Mouse (Mus musculus) hindbrain, embryonic 16.5 days (tissue): ENCODE results near the gene Dnajc10. TPM values are rescaled to one million over a fixed set of nuclear protein-coding genes. Genes with fewer than 3 reads are reported as not detected.

Experiments used
- ATAC-seq: fragments of 200-750 bp; cut with Nextera tagmentation; 2 replicates; pipeline ENCODE4 v1.8.0; 2017; ENCODE audit warnings: moderate TSS enrichment, moderate library complexity
- H3K27ac ChIP-seq: fragments of 300-500 bp; sonication (generic); 2 replicates; pipeline ENCODE4 v1.5.1; 2014; ENCODE audit warnings: low read depth, mild to moderate bottlenecking, control low read depth, low read length, moderate library complexity
- H3K27me3 ChIP-seq: fragments of 300-500 bp; sonication (generic); replicated peaks from 2 replicates; pipeline ENCODE4 v1.6.1; 2014; ENCODE audit warnings: low read length; ENCODE audit not compliant: control insufficient read depth, insufficient read depth
- H3K36me3 ChIP-seq: fragments of 300-500 bp; sonication (generic); 2 replicates; pipeline ENCODE4 v1.6.1; 2014; ENCODE audit warnings: mild to moderate bottlenecking, low read length, moderate library complexity, mixed read lengths; ENCODE audit not compliant: control insufficient read depth, insufficient read depth
- H3K4me1 ChIP-seq: fragments of 300-500 bp; sonication (generic); 2 replicates; pipeline ENCODE4 v1.6.1; 2014; ENCODE audit warnings: low read depth, low read length; ENCODE audit not compliant: control insufficient read depth, insufficient read depth
- H3K4me2 ChIP-seq: fragments of 300-500 bp; sonication (generic); 2 replicates; pipeline ENCODE4 v1.6.1; 2014; ENCODE audit warnings: mild to moderate bottlenecking, low read length, control low read depth, moderate library complexity
- H3K4me3 ChIP-seq: fragments of 300-500 bp; sonication (generic); 2 replicates; pipeline ENCODE4 v1.5.1; 2014; ENCODE audit warnings: mild to moderate bottlenecking, low read length, control low read depth, moderate library complexity
- H3K9ac ChIP-seq: fragments of 300-500 bp; sonication (generic); 2 replicates; pipeline ENCODE4 v1.6.1; 2014; ENCODE audit warnings: low read depth, mild to moderate bottlenecking, control low read depth, low read length, moderate library complexity
- H3K9me3 ChIP-seq: fragments of 300-500 bp; sonication (generic); 2 replicates; pipeline ENCODE4 v1.6.1; 2014; ENCODE audit warnings: mild to moderate bottlenecking, low read length, moderate library complexity; ENCODE audit not compliant: control insufficient read depth
- WGBS: fragments of 180-500 bp; shearing (Covaris S2); extraction: QIAGEN DNeasy Blood & Tissue Kit; methylation state at CpG from one replicate; pipeline ENCODE4 v1.1.7; 2014; 5-methylcytosine and 5-hydroxymethylcytosine counted together
- polyA plus RNA-seq: library from polyadenylated mRNA; unstranded; fragments of >200 nt; fragmentation: Nextera tagmentation; extraction: Ambion mirVana; gene quantifications from 2 replicates; pipeline ENCODE4 v1.2.1, GENCODE M21; 2015

Gene Dnajc10
- polyA plus RNA-seq, result 61.6 and 65.3 TPM in 2 replicates

- no peaks in the 10 kb centered on the region for H3K9me3 ChIP-seq
- under 1% methylated on average over 50 of the region's 72 CpGs for WGBS
- H3K4me3 ChIP-seq, result peak within 1 kb of the TSS; percentile 87
- no peaks in the 10 kb centered on the region for H3K27me3 ChIP-seq
- H3K27ac ChIP-seq, result peak within 1 kb of the TSS; percentile 98
- H3K9ac ChIP-seq, result peak within 1 kb of the TSS; percentile 94
- peak within 1 kb of the TSS; percentile 71 for H3K4me2 ChIP-seq
- H3K4me1 ChIP-seq, result peaks cover 12% of the 10 kb centered on the region
- ATAC-seq, result peak; percentile 97
- H3K36me3 ChIP-seq, result peaks cover 3% of the 10 kb centered on the region; the same call in 1 of the 2 replicates
Measured at GRCm38 (mm10) chr2:80315242-80316161, at the start of gene Dnajc10. Gene Dnajc10, plus strand, starts transcription at chr2:80315466.

DNA sequence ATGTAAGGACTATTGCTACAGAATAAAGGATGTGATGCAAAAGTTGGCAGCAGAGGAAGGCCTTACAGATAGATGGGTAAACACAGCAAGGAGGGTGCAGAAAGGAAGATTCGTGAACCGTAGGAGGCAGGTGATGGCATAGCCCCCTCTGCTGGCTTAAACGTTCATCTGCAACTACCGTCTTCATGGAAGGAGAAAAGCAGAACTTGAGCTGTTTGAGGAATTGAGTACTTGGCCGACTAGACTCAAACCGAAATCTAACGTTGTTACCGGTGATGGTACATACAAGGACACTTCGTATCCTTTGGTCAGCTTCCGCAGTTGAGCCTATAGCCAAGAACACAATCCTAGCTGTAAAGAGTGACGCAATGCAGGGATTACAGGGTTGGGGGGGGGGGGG lies 48.4 kb upstream of the Dnajc10 start:
- no peaks in the 10 kb centered on the region for H3K36me3 ChIP-seq
- no peaks in the 10 kb centered on the region for H3K27me3 ChIP-seq
- H3K9ac ChIP-seq, result no peak overlapping the region
- H3K4me2 ChIP-seq, result 0 out of 2 replicates have a peak overlapping the region, but pooled peaks have one; percentile 20
- 20% methylated on average over 11 of the region's 11 CpGs for WGBS
- ATAC-seq, result peak; percentile 56; the same call in 1 of the 2 replicates
- no peaks in the 10 kb centered on the region for H3K4me1 ChIP-seq
- H3K27ac ChIP-seq, result no peak overlapping the region
- no peaks in the 10 kb centered on the region for H3K9me3 ChIP-seq
- H3K4me3 ChIP-seq, result no peak overlapping the region

DNA sequence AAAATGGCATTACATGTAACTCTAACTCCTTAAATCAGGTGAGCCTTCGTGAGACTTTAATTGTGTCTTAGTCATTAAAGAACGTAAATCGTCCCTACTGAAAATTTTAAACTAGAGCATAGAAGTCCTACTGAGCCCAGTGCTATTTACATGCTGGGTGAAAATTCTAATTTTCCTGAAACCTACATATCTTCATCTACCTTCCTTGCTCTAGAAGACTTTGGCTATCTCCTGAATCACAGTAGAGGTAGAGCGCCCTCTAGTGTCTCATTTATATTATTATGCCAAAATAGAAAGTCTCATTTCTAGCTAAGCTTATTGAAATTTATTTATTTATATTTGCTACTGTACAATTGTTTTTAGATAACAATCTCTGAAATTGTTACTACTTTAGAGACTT lies 47.2 kb upstream of the Dnajc10 start:
- WGBS, result 55% methylated on average over 4 of the region's 4 CpGs
- Histone ChIP-seq H3K9me3 (no peaks in the 10 kb centered on the region), H3K9ac (no peak overlapping the region), H3K27me3 (no peaks in the 10 kb centered on the region), H3K27ac (no peak overlapping the region), H3K36me3 (no peaks in the 10 kb centered on the region), H3K4me2 (no peak overlapping the region), H3K4me3 (no peak overlapping the region), H3K4me1 (no peaks in the 10 kb centered on the region)
- ATAC-seq, result no peak

GRCm38 (mm10) chr2:80271431-80271830 lies 43.8 kb upstream of the Dnajc10 start:
- no peaks in the 10 kb centered on the region for H3K36me3 ChIP-seq
- 80% methylated on average over 1 of the region's 1 CpGs for WGBS
- H3K27ac ChIP-seq, result no peak overlapping the region
- no peaks in the 10 kb centered on the region for H3K9me3 ChIP-seq
- H3K4me2 ChIP-seq, result no peak overlapping the region
- H3K4me3 ChIP-seq, result no peak overlapping the region
- no peak for ATAC-seq
- H3K4me1 ChIP-seq, result no peaks in the 10 kb centered on the region
- H3K27me3 ChIP-seq, result no peaks in the 10 kb centered on the region
- no peak overlapping the region for H3K9ac ChIP-seq

- no peaks in the 10 kb centered on the region for H3K9me3 ChIP-seq
- H3K4me1 ChIP-seq, result no peaks in the 10 kb centered on the region
- no peaks in the 10 kb centered on the region for H3K36me3 ChIP-seq
- no peak overlapping the region for H3K27ac ChIP-seq
- H3K4me2 ChIP-seq, result no peak overlapping the region
- no peak for ATAC-seq
- H3K9ac ChIP-seq, result no peak overlapping the region
- H3K27me3 ChIP-seq, result no peaks in the 10 kb centered on the region
- no peak overlapping the region for H3K4me3 ChIP-seq
- WGBS, result 94% methylated on average over 3 of the region's 3 CpGs
Measured at GRCm38 (mm10) chr2:80273038-80273437, 42.2 kb upstream of the Dnajc10 start.

DNA sequence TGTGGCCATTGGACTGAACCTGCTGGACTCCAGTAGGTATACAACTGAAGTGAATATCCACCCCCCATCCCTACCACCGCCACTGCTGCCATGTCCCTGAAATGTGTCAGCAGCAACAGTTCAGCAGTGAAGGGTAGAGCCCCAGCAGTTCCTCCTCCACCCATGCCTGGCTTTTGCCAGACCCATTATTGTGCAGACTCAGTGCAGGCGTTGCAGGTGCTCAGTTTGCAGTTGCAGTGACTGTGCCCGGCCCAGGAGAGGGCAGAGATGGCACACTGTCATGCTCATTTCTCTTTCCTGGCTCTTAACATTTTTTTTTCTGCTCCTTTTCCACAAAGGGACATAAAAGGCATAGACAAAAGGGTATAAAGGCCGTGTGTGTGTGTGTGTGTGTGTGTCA lies 41.5 kb upstream of the Dnajc10 start:
- Histone ChIP-seq H3K27ac (no peak overlapping the region), H3K9ac (no peak overlapping the region), H3K9me3 (no peaks in the 10 kb centered on the region), H3K4me2 (no peak overlapping the region), H3K4me3 (no peak overlapping the region), H3K4me1 (no peaks in the 10 kb centered on the region), H3K27me3 (no peaks in the 10 kb centered on the region), H3K36me3 (no peaks in the 10 kb centered on the region)
- ATAC-seq, result no peak
- WGBS, result 75% methylated on average over 4 of the region's 4 CpGs

GRCm38 (mm10) chr2:80275136-80275535 lies 40.1 kb upstream of the Dnajc10 start:
- H3K4me1 ChIP-seq, result no peaks in the 10 kb centered on the region

GRCm38 (mm10) chr2:80282214-80282613 lies 33.1 kb upstream of the Dnajc10 start:
- Histone ChIP-seq H3K27ac (no peak overlapping the region), H3K4me2 (no peak overlapping the region), H3K9me3 (no peaks in the 10 kb centered on the region), H3K27me3 (no peaks in the 10 kb centered on the region), H3K4me3 (no peak overlapping the region), H3K36me3 (no peaks in the 10 kb centered on the region), H3K4me1 (no peaks in the 10 kb centered on the region), H3K9ac (no peak overlapping the region)
- no peak for ATAC-seq
- WGBS, result 94% methylated on average over 2 of the region's 2 CpGs

More at GRCm38 (mm10) chr2:80275136-80275535, 40.1 kb upstream of the Dnajc10 start:
- Histone ChIP-seq H3K27me3 (no peaks in the 10 kb centered on the region), H3K4me3 (no peak overlapping the region), H3K27ac (no peak overlapping the region), H3K9ac (no peak overlapping the region), H3K4me2 (no peak overlapping the region), H3K36me3 (no peaks in the 10 kb centered on the region), H3K9me3 (no peaks in the 10 kb centered on the region)
- no peak for ATAC-seq
- 51% methylated on average over 2 of the region's 2 CpGs for WGBS

DNA sequence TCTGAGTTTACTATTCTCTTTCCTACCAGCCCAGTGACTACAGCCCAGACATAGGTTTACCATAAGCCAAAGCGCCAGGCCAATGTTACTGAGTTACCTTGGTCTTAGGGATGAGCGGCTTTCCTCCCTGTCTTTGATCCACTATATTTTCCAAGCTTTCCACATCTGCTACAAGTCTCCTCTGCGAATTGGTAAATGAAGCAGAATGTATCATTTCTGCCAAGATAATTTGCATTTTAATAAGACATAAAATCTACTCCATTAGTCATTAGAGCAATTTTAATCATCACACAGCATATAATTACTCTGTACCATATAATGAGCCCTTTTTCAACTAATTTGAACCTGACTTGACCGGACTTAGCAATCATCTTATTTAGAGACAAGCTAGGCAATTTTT lies 28.9 kb upstream of the Dnajc10 start:
- Histone ChIP-seq H3K4me3 (no peak overlapping the region), H3K36me3 (no peaks in the 10 kb centered on the region), H3K9me3 (no peaks in the 10 kb centered on the region), H3K9ac (no peak overlapping the region), H3K4me2 (no peak overlapping the region), H3K27ac (no peak overlapping the region), H3K4me1 (no peaks in the 10 kb centered on the region), H3K27me3 (no peaks in the 10 kb centered on the region)
- no peak for ATAC-seq
- WGBS, result 57% methylated on average over 4 of the region's 4 CpGs
